Mouse (Mus musculus): ENCODE results near the gene Tent4a.

- TF ChIP-seq CTCF (IDR thresholded peaks at IDR 0.05; ENCODE audit: extremely low read depth, insufficient read depth, insufficient read length, insufficient replicate concordance) (no peak), POLR2A (IDR thresholded peaks at IDR 0.05; ENCODE audit: low read depth, low read length) (no peak)
These were observed 48.0 kb upstream of the Tent4a start for GRCm38 (mm10) chr13:69582411-69582810.
